ENCODE assay signal across 29 mouse cellular contexts in genomic region chr7:121040595-121040994, GRCm38 (mm10). TPM values are rescaled to one million over a fixed set of nuclear protein-coding genes. Genes with fewer than 3 reads are reported as not detected.
DNase-seq lines count a peak whose midpoint lies in the region; ATAC-seq and TF ChIP-seq lines count a peak whose summit lies in the region.
"Had no signal": no experiment of that assay in that cellular context is flagged by ENCODE, and none has a peak within 500 bp of the region (broad histone marks: within the 10 kb centered on the region; RNA-seq: fewer than 3 reads in every experiment).

No protein-coding gene starts in this region.

- TF ChIP-seq POLR2A in CH12.LX (IDR thresholded peaks at IDR 0.05; ENCODE audit: low read depth, low read length) = no peak
- no peak for TF ChIP-seq POLR2A in limb, embryonic 14.5 days (IDR thresholded peaks at IDR 0.05; ENCODE audit: borderline replicate concordance, extremely low read depth, insufficient read depth, insufficient read length)

- TF ChIP-seq RAD21 in CH12.LX (IDR thresholded peaks at IDR 0.05; ENCODE audit: low read depth, low read length) = no peak

- dilution Hi-C loops in CH12.LX (cut with MboI; ENCODE audit: extremely low pct_ligation_motif_present, extremely low pct_unique_long_range_greater_than_20kb, low sequenced_read_pairs) = no loop called here

- H3K79me2 ChIP-seq in CH12.LX (replicated peaks; ENCODE audit: control insufficient read depth, extremely low read depth, insufficient read depth, poor library complexity, severe bottlenecking) = peaks cover 59% of the 10 kb centered on the region

- peak; percentile 51 for DNase-seq in embryonic facial prominence, embryonic 14.5 days (ENCODE audit: low spot score)
- DNase-seq in embryonic facial prominence, embryonic 10.5 days (ENCODE audit: low spot score) = no peak
- DNase-seq in CH12.LX (ENCODE audit: extremely low read depth) = no peak
- peak; percentile 45 for DNase-seq in limb, embryonic 14.5 days (ENCODE audit: low spot score)
- no peak for DNase-seq in cerebellum, adult 8-10 months
- DNase-seq in left cerebral cortex, postnatal 4 days = no peak
- DNase-seq: adrenal gland, postnatal 10 days; cerebellum, adult 11 months; cerebellum, adult 2 months; cerebellum, postnatal 10 days; cerebellum, postnatal 36 days; gastrocnemius, postnatal 25 days; heart, postnatal 14 days; heart, postnatal 4 days had no signal

- peaks cover 33% of the 10 kb centered on the region for H3K4me1 ChIP-seq in embryonic facial prominence, embryonic 14.5 days (ENCODE audit: control insufficient read depth, insufficient read depth, low read length)
- peaks cover 30% of the 10 kb centered on the region for H3K4me1 ChIP-seq in embryonic facial prominence, embryonic 10.5 days
- H3K4me1 ChIP-seq in CH12.LX (ENCODE audit: control insufficient read depth in 1 of 2, insufficient read depth in 2 of 2) = peaks cover 4 to 34% of the 10 kb centered on the region in 2 experiments
- H3K4me1 ChIP-seq in limb, embryonic 14.5 days (ENCODE audit: control insufficient read depth, insufficient read depth, low read length) = peaks cover 58% of the 10 kb centered on the region

- in situ Hi-C loops in CH12.LX (cut with MboI; ENCODE audit: low pct_ligation_motif_present, low pct_unique_long_range_greater_than_20kb, low sequenced_read_pairs) = no loop called here

- WGBS in embryonic facial prominence, embryonic 14.5 days = 69% methylated on average over 4 of the region's 4 CpGs
- WGBS in embryonic facial prominence, embryonic 10.5 days = 91% methylated on average over 4 of the region's 4 CpGs
- 47% methylated on average over 4 of the region's 4 CpGs for WGBS in limb, embryonic 14.5 days

- no peak for ATAC-seq in embryonic facial prominence, embryonic 14.5 days (ENCODE audit: low read depth)
- no peak for ATAC-seq in limb, embryonic 14.5 days (ENCODE audit: low FRiP score, low read depth)
- ATAC-seq: forebrain, embryonic 15.5 days; hindbrain, postnatal 0 days; inflammation-experienced regulatory T-cells, adult 6 months; intestine, embryonic 16.5 days; Patski had no signal

- peak; percentile 63 for TF ChIP-seq EP300 in CH12.LX (IDR thresholded peaks at IDR 0.05; ENCODE audit: low read length)

- H3K36me3 ChIP-seq in embryonic facial prominence, embryonic 14.5 days (ENCODE audit: control insufficient read depth, insufficient read depth, low read length) = 0 out of 2 replicates have a peak, but pooled peaks cover 3% of the 10 kb centered on the region
- peaks cover 20% of the 10 kb centered on the region for H3K36me3 ChIP-seq in embryonic facial prominence, embryonic 10.5 days (replicated peaks)
- peaks cover 0 to 15% of the 10 kb centered on the region in 2 experiments for H3K36me3 ChIP-seq in CH12.LX (replicated peaks in 1 of 2; ENCODE audit: control insufficient read depth in 1 of 2, insufficient read depth in 1 of 2, low read length in 1 of 2)
- no peaks in the 10 kb centered on the region; the same call in 1 of the 2 replicates for H3K36me3 ChIP-seq in limb, embryonic 14.5 days (ENCODE audit: control insufficient read depth, insufficient read depth, low read length)
- H3K36me3 ChIP-seq: embryonic facial prominence, embryonic 12.5 days; forebrain, embryonic 12.5 days; forebrain, embryonic 15.5 days; heart, embryonic 13.5 days had no signal

- TF ChIP-seq CTCF in CH12.LX (conservative IDR thresholded peaks at IDR 0.05 in 1 of 2, IDR thresholded peaks at IDR 0.05 in 1 of 2; ENCODE audit: low read depth in 2 of 2, low read length in 2 of 2) = no peak

- H3K9me3 ChIP-seq in embryonic facial prominence, embryonic 14.5 days (ENCODE audit: control insufficient read depth, low read length) = no peaks in the 10 kb centered on the region
- 0 out of 2 replicates have a peak, but pooled peaks cover 5% of the 10 kb centered on the region for H3K9me3 ChIP-seq in embryonic facial prominence, embryonic 10.5 days
- no peaks in the 10 kb centered on the region for H3K9me3 ChIP-seq in CH12.LX (replicated peaks; ENCODE audit: low read length)
- H3K9me3 ChIP-seq in limb, embryonic 14.5 days (ENCODE audit: control insufficient read depth, low read length) = no peaks in the 10 kb centered on the region
- H3K9me3 ChIP-seq: embryonic facial prominence, embryonic 12.5 days; forebrain, embryonic 12.5 days; forebrain, embryonic 15.5 days; G1E; heart, embryonic 13.5 days had no signal

- H3K27ac ChIP-seq in embryonic facial prominence, embryonic 14.5 days (replicated peaks; ENCODE audit: low read depth, low read length) = no peak overlapping the region
- no peak overlapping the region for H3K27ac ChIP-seq in embryonic facial prominence, embryonic 10.5 days (replicated peaks)
- H3K27ac ChIP-seq in CH12.LX (ENCODE audit: insufficient read depth, low read depth) = no peak overlapping the region
- H3K27ac ChIP-seq in limb, embryonic 14.5 days (replicated peaks; ENCODE audit: low read depth, low read length) = no peak overlapping the region
- H3K27ac ChIP-seq: embryonic facial prominence, embryonic 12.5 days; forebrain, embryonic 12.5 days; forebrain, embryonic 15.5 days; heart, embryonic 13.5 days; hindbrain, embryonic 14.5 days; hindbrain, postnatal 0 days had no signal

- no peak overlapping the region for H3K4me2 ChIP-seq in embryonic facial prominence, embryonic 14.5 days (ENCODE audit: low read depth, low read length)
- H3K4me2 ChIP-seq in CH12.LX (ENCODE audit: insufficient read depth, low read depth, poor library complexity, severe bottlenecking) = 0 out of 2 replicates have a peak overlapping the region, but pooled peaks have one; percentile 41
- H3K4me2 ChIP-seq in limb, embryonic 14.5 days (replicated peaks; ENCODE audit: low read depth, low read length, severe bottlenecking) = no peak overlapping the region
- H3K4me2 ChIP-seq: embryonic facial prominence, embryonic 12.5 days; forebrain, embryonic 12.5 days; forebrain, embryonic 15.5 days; heart, embryonic 13.5 days; hindbrain, embryonic 14.5 days had no signal

- intact Hi-C loops in left cerebral cortex, postnatal 4 days (cut with DNase I) = no loop called here

- no peaks in the 10 kb centered on the region for H3K27me3 ChIP-seq in embryonic facial prominence, embryonic 14.5 days (replicated peaks; ENCODE audit: control insufficient read depth, insufficient read depth, low read length)
- no peaks in the 10 kb centered on the region for H3K27me3 ChIP-seq in embryonic facial prominence, embryonic 10.5 days (replicated peaks; ENCODE audit: low read depth, poor library complexity, severe bottlenecking)
- H3K27me3 ChIP-seq in CH12.LX (replicated peaks) = no peaks in the 10 kb centered on the region
- H3K27me3 ChIP-seq in limb, embryonic 14.5 days (ENCODE audit: control insufficient read depth, insufficient read depth, low read length) = no peaks in the 10 kb centered on the region
- H3K27me3 ChIP-seq: embryonic facial prominence, embryonic 12.5 days; forebrain, embryonic 12.5 days; forebrain, embryonic 15.5 days; heart, embryonic 13.5 days; Patski had no signal

- H3K4me3 ChIP-seq in embryonic facial prominence, embryonic 14.5 days (ENCODE audit: low read depth, low read length) = no peak overlapping the region
- no peak overlapping the region for H3K4me3 ChIP-seq in embryonic facial prominence, embryonic 10.5 days
- H3K4me3 ChIP-seq in CH12.LX (replicated peaks in 1 of 3; ENCODE audit: low read depth in 2 of 3, low read length in 2 of 3, poor library complexity in 1 of 3) = no peak overlapping the region
- H3K4me3 ChIP-seq in limb, embryonic 14.5 days (replicated peaks; ENCODE audit: low read length) = no peak overlapping the region
- H3K4me3 ChIP-seq: embryonic facial prominence, embryonic 12.5 days; erythroblast, embryonic 14.5 days; forebrain, embryonic 12.5 days; forebrain, embryonic 15.5 days; heart, embryonic 13.5 days had no signal

- H3K9ac ChIP-seq in embryonic facial prominence, embryonic 14.5 days (ENCODE audit: low read depth, low read length) = no peak overlapping the region
- no peak overlapping the region for H3K9ac ChIP-seq in CH12.LX (ENCODE audit: insufficient read depth, low read depth)
- no peak overlapping the region for H3K9ac ChIP-seq in limb, embryonic 14.5 days (ENCODE audit: low read depth, low read length, severe bottlenecking)
- H3K9ac ChIP-seq: embryonic facial prominence, embryonic 12.5 days; forebrain, embryonic 12.5 days; forebrain, embryonic 15.5 days; heart, embryonic 13.5 days; hindbrain, embryonic 14.5 days had no signal

RNA-seq across cellular contexts. Expression of gene Mettl9, which starts 6.3 kb away (rescaled TPM):
- polyA plus RNA-seq in embryonic facial prominence, embryonic 14.5 days (2014; fragmentation: Nextera tagmentation; extraction: Ambion mirVana) = 142 and 151 TPM in 2 replicates
- polyA plus RNA-seq in embryonic facial prominence, embryonic 10.5 days (2016; fragmentation: Nextera tagmentation; extraction: Ambion mirVana) = 182 and 187 TPM in 2 replicates
- total RNA-seq in CH12.LX (2012; rRNA removed) (21.7 and 25.8 TPM in 2 replicates), CH12.LX (2014; rRNA removed) (75.0 and 82.4 TPM in 2 replicates)
- 42.0 and 44.3 TPM in 2 replicates for polyA plus RNA-seq in CH12.LX (2012; ENCODE audit: insufficient read length, low read depth)
- 91.6 and 94.8 TPM in 2 replicates for polyA plus RNA-seq in limb, embryonic 14.5 days (2012; rRNA removed)
- polyA plus RNA-seq in limb, embryonic 14.5 days (2014; fragmentation: Nextera tagmentation; extraction: Ambion mirVana) = 188 and 197 TPM in 2 replicates
- 100 to 1,000 TPM; 113 to 139 TPM for total RNA-seq in left cerebral cortex, postnatal 4 days (2021)

RNA-seq across cellular contexts. Expression of gene Igsf6, which starts 33.8 kb away (rescaled TPM):
- polyA plus RNA-seq in embryonic facial prominence, embryonic 14.5 days (2014; fragmentation: Nextera tagmentation; extraction: Ambion mirVana) = 2.2 and 2.6 TPM in 2 replicates
- polyA plus RNA-seq in embryonic facial prominence, embryonic 10.5 days (2016; fragmentation: Nextera tagmentation; extraction: Ambion mirVana) = 0.67 and 1.2 TPM in 2 replicates
- total RNA-seq in CH12.LX (2012; rRNA removed) (not detected in 2 replicates), CH12.LX (2014; rRNA removed) (not detected in 2 replicates)
- 0.19 and 0.21 TPM in 2 replicates for polyA plus RNA-seq in CH12.LX (2012; ENCODE audit: insufficient read length, low read depth)
- 0.87 and 0.97 TPM in 2 replicates for polyA plus RNA-seq in limb, embryonic 14.5 days (2012; rRNA removed)
- polyA plus RNA-seq in limb, embryonic 14.5 days (2014; fragmentation: Nextera tagmentation; extraction: Ambion mirVana) = 1.9 and 2.2 TPM in 2 replicates
- under 1 TPM; 0.26 to 0.28 TPM for total RNA-seq in left cerebral cortex, postnatal 4 days (2021)
- total RNA-seq: hindbrain, postnatal 0 days had no signal

RNA-seq across cellular contexts. Expression of gene Otoa, which starts 40.9 kb away (rescaled TPM):
- 0.85 and 1.1 TPM in 2 replicates for polyA plus RNA-seq in embryonic facial prominence, embryonic 14.5 days (2014; fragmentation: Nextera tagmentation; extraction: Ambion mirVana)
- 0.05 and 0.13 TPM in 2 replicates for polyA plus RNA-seq in embryonic facial prominence, embryonic 10.5 days (2016; fragmentation: Nextera tagmentation; extraction: Ambion mirVana)
- total RNA-seq in CH12.LX (2012; rRNA removed) (0.04 and 0.08 TPM in 2 replicates), CH12.LX (2014; rRNA removed) (not detected in 2 replicates)
- polyA plus RNA-seq in CH12.LX (2012; ENCODE audit: insufficient read length, low read depth) = not detected in 2 replicates
- polyA plus RNA-seq in limb, embryonic 14.5 days (2012; rRNA removed) = 0.48 and 0.53 TPM in 2 replicates
- 0.15 and 0.28 TPM in 2 replicates for polyA plus RNA-seq in limb, embryonic 14.5 days (2014; fragmentation: Nextera tagmentation; extraction: Ambion mirVana)
- total RNA-seq in left cerebral cortex, postnatal 4 days (2021) = under 1 TPM; 0.58 to 0.74 TPM
- polyA plus RNA-seq: erythroblast, embryonic 14.5 days; forebrain, embryonic 15.5 days; inflammation-experienced regulatory T-cells, adult 6 months had no signal

RNA-seq across cellular contexts. Expression of gene Mfsd13b, which starts 58.3 kb away (rescaled TPM):
- 0.55 TPM in 1 of 2 replicates, not detected in the other for polyA plus RNA-seq in embryonic facial prominence, embryonic 14.5 days (2014; fragmentation: Nextera tagmentation; extraction: Ambion mirVana)
- polyA plus RNA-seq in embryonic facial prominence, embryonic 10.5 days (2016; fragmentation: Nextera tagmentation; extraction: Ambion mirVana) = 0.40 and 0.62 TPM in 2 replicates
- total RNA-seq in CH12.LX (2012; rRNA removed) = 0.63 TPM in 1 of 2 replicates, not detected in the other
- not detected in 2 replicates for total RNA-seq in CH12.LX (2014; rRNA removed)
- polyA plus RNA-seq in CH12.LX (2012; ENCODE audit: insufficient read length, low read depth) = not detected in 2 replicates
- polyA plus RNA-seq in limb, embryonic 14.5 days (2012; rRNA removed) = 0.26 and 0.55 TPM in 2 replicates
- 0.36 TPM in 1 of 2 replicates, not detected in the other for polyA plus RNA-seq in limb, embryonic 14.5 days (2014; fragmentation: Nextera tagmentation; extraction: Ambion mirVana)
- total RNA-seq in left cerebral cortex, postnatal 4 days (2021) = not detected
- total RNA-seq: adrenal gland, adult 18-20 months; adrenal gland, postnatal 4 days; gastrocnemius, adult 8-10 months; gastrocnemius, postnatal 25 days; heart, adult 8-10 months; heart, postnatal 14 days; heart, postnatal 4 days had no signal
- polyA plus RNA-seq: embryonic facial prominence, embryonic 12.5 days; erythroblast, embryonic 14.5 days; G1E; inflammation-experienced regulatory T-cells, adult 6 months had no signal

RNA-seq across cellular contexts. Expression of gene Cdr2, which starts 58.5 kb away (rescaled TPM):
- 17.5 and 21.0 TPM in 2 replicates for polyA plus RNA-seq in embryonic facial prominence, embryonic 14.5 days (2014; fragmentation: Nextera tagmentation; extraction: Ambion mirVana)
- 11.5 and 14.5 TPM in 2 replicates for polyA plus RNA-seq in embryonic facial prominence, embryonic 10.5 days (2016; fragmentation: Nextera tagmentation; extraction: Ambion mirVana)
- total RNA-seq in CH12.LX (2012; rRNA removed) (5.7 and 10.5 TPM in 2 replicates), CH12.LX (2014; rRNA removed) (9.5 and 10.4 TPM in 2 replicates)
- polyA plus RNA-seq in CH12.LX (2012; ENCODE audit: insufficient read length, low read depth) = 8.7 and 9.5 TPM in 2 replicates
- 28.9 and 36.2 TPM in 2 replicates for polyA plus RNA-seq in limb, embryonic 14.5 days (2012; rRNA removed)
- polyA plus RNA-seq in limb, embryonic 14.5 days (2014; fragmentation: Nextera tagmentation; extraction: Ambion mirVana) = 17.0 and 19.4 TPM in 2 replicates
- 10 to 100 TPM in 1 of 2 experiments, 1 to 10 TPM in 1; 8.5 to 11.4 TPM for total RNA-seq in left cerebral cortex, postnatal 4 days (2021)

Comparison
In these comparisons a context has a peak if more than half of its experiments do, and no peak if none do; other contexts are left out.
1. DNase-seq: peak in embryonic facial prominence, embryonic 14.5 days (single experiment) and limb, embryonic 14.5 days (single experiment); none in embryonic facial prominence, embryonic 10.5 days (single experiment), CH12.LX (single experiment), cerebellum, adult 8-10 months (single experiment) and left cerebral cortex, postnatal 4 days (single experiment).